Mouse (Mus musculus) cortical plate, adult 2 months (tissue): Measurements from ENCODE around the gene Myh10.

Source experiments
- CTCF ChIP-seq: fragments of 200-500 bp; IDR thresholded peaks from 2 replicates; pipeline ENCODE4 v1.5.1; 2011; ENCODE audit warnings: mild to moderate bottlenecking, control low read depth, low read length; ENCODE audit not compliant: insufficient read depth; ENCODE audit errors: extremely low read depth
- POLR2A ChIP-seq: fragments of 200-500 bp; IDR thresholded peaks from 2 replicates; pipeline ENCODE4 v1.6.1; 2011; ENCODE audit warnings: mild to moderate bottlenecking, low read length, control low read depth; ENCODE audit not compliant: insufficient read depth; ENCODE audit errors: extremely low read depth

DNA sequence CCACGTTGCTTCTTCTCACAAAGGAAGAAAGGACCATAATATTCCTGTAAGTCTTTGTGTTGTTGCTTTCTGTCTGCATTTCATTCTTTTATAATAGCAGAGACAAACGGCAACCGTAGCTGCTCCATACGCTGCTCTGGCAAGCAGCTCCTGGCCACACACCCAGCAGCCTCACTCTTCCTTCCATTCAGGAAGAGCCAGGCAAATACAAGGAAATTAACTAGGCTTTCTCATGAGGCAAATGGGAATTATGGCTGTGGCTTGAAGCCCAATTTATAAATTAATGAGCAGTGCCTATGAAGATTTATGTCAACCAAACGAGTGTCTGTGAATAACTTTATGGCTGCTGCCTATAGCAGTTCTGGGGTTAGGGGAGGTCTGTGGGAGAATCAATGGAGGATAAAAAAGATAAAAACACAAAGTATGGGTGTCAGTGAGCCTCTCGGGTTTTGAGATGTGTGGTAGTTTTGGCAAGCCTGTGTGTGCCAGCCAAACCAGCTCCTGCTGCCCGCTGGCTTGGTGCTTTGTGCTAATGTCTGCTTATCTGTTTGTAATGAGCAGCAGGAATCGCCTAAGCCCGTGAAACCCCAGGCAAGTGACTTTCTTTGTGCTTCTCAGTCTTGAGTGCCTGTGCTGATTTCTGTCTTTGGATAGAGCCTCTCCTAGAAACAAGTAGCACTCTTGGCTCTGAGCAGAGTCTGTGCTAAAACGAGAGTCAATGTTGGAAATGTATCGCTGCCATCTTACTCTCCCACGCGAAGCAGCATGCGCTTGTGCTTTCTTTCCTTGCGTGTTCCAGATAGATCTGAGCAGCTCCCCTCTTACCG, 54.2 kb downstream of the Myh10 start:
- TF ChIP-seq CTCF, result no peak
- no peak; the same call in 1 of the 2 replicates for TF ChIP-seq POLR2A
